Mouse (Mus musculus): ENCODE results near the gene Fam161a.

- TF ChIP-seq GATA1 (IDR thresholded peaks at IDR 0.05; ENCODE audit: borderline replicate concordance, low read length) (no peak), FLI1 (IDR thresholded peaks at IDR 0.05; ENCODE audit: low read length) (no peak)
These were observed 9.0 kb upstream of the Fam161a start for GRCm38 (mm10) chr11:22998308-22998707.
